Mouse (Mus musculus) lung, postnatal 0 days (tissue): ENCODE measurements at regions not wholly inside any gene's neighbourhood (a gene's known extent, or its start where the extent isn't known, plus 50 kb on each side); places are given as distances from the start of the nearest gene placed in this dataset.

ENCODE experiments used
- CTCF ChIP-seq: IDR thresholded peaks from 2 replicates; pipeline ENCODE4 v1.5.1; 2016; ENCODE audit warnings: antibody characterized with exemption, mild to moderate bottlenecking
- EP300 ChIP-seq: IDR thresholded peaks from 2 replicates; pipeline ENCODE4 v1.6.1; 2016; ENCODE audit warnings: antibody characterized with exemption, mild to moderate bottlenecking, control low read depth

- TF ChIP-seq EP300: no peak
- no peak for TF ChIP-seq CTCF
Observed at GRCm38 (mm10) chr14:48738641-48739040, 65.0 kb upstream of the Otx2 start.
